Mouse (Mus musculus) c-Kit-positive CD71-positive TER-119-negative erythroid progenitor cells, embryonic 14.5 days (primary cell): ENCODE measurements around the gene Papola.
"Not testable (repeated sequence)": the region's sequence is repeated elsewhere in the genome, so short reads cannot be mapped to it uniquely, and the experiment has no call there.

ENCODE experiments used
- DNase-seq: peaks from one replicate; pipeline ENCODE4 v3.0.0-alpha.2; 2013; ENCODE audit warnings: low read depth

Papola gene

GRCm38 (mm10) chr12:105805790-105806189, 21.3 kb downstream of the Papola start:
- DNase-seq, result no peak

GRCm38 (mm10) chr12:105806205-105806604, 21.7 kb downstream of the Papola start:
- no peak for DNase-seq

GRCm38 (mm10) chr12:105807416-105807815, 22.9 kb downstream of the Papola start:
- no peak for DNase-seq

GRCm38 (mm10) chr12:105808945-105809344, 24.5 kb downstream of the Papola start:
- DNase-seq, result no peak

GRCm38 (mm10) chr12:105810608-105811007, 26.1 kb downstream of the Papola start:
- DNase-seq, result peak; percentile 32

- DNase-seq, result no peak
These were observed 29.5 kb downstream of the Papola start for GRCm38 (mm10) chr12:105813957-105814356.

- DNase-seq, result no peak
These were observed 39.0 kb downstream of the Papola start for GRCm38 (mm10) chr12:105823472-105823871.

- peak; percentile 62 for DNase-seq
These were observed 40.2 kb downstream of the Papola start for GRCm38 (mm10) chr12:105824743-105825142.

GRCm38 (mm10) chr12:105825266-105825665, 40.8 kb downstream of the Papola start:
- DNase-seq, result no peak

- no peak for DNase-seq
These were observed 48.0 kb downstream of the Papola start for GRCm38 (mm10) chr12:105832541-105832940.

GRCm38 (mm10) chr12:105834926-105835325, 50.4 kb downstream of the Papola start:
- no peak for DNase-seq

GRCm38 (mm10) chr12:105835571-105835970, 51.1 kb downstream of the Papola start:
- no peak for DNase-seq

GRCm38 (mm10) chr12:105836196-105836595, 51.7 kb downstream of the Papola start:
- DNase-seq, result no peak

GRCm38 (mm10) chr12:105839096-105839495, 54.6 kb downstream of the Papola start:
- DNase-seq, result no peak

- not testable (repeated sequence) for DNase-seq
These were observed 56.1 kb downstream of the Papola start for GRCm38 (mm10) chr12:105840545-105840944.

GRCm38 (mm10) chr12:105843243-105844005, 58.9 kb downstream of the Papola start:
- DNase-seq, result no peak

- DNase-seq, result no peak
These were observed 59.9 kb downstream of the Papola start for GRCm38 (mm10) chr12:105844406-105844805.

- DNase-seq, result no peak
These were observed 64.6 kb downstream of the Papola start for GRCm38 (mm10) chr12:105849102-105849501.

GRCm38 (mm10) chr12:105850675-105851074, 66.2 kb downstream of the Papola start:
- DNase-seq, result no peak

- no peak for DNase-seq
These were observed 68.3 kb downstream of the Papola start for GRCm38 (mm10) chr12:105852798-105853197.

GRCm38 (mm10) chr12:105854639-105855038, 70.1 kb downstream of the Papola start:
- no peak for DNase-seq

- DNase-seq, result no peak
These were observed 73.6 kb downstream of the Papola start for GRCm38 (mm10) chr12:105857902-105858640.

- no peak for DNase-seq
These were observed 77.6 kb downstream of the Papola start for GRCm38 (mm10) chr12:105862072-105862471.
